Mouse (Mus musculus) lung, postnatal 0 days (tissue): ENCODE data around the gene Ssbp4. TPM values are rescaled to one million over a fixed set of nuclear protein-coding genes. Genes with fewer than 3 reads are reported as not detected.

Source experiments
- ATAC-seq: fragments of 200-750 bp; cut with Nextera tagmentation; 2 replicates; pipeline ENCODE4 v1.8.0; 2017; ENCODE audit warnings: moderate library complexity
- DNase-seq: peaks from one replicate; pipeline ENCODE4 v3.0.0-alpha.2; 2016; ENCODE audit warnings: low spot score
- H3K27ac ChIP-seq: fragments of 300-500 bp; sonication (generic); 2 replicates; pipeline ENCODE4 v1.5.1; 2014; ENCODE audit warnings: antibody characterized with exemption, mild to moderate bottlenecking, low read length, mixed read lengths
- H3K27me3 ChIP-seq: fragments of 300-500 bp; sonication (generic); replicated peaks from 2 replicates; pipeline ENCODE4 v1.6.1; 2014; ENCODE audit warnings: low read length, mixed read lengths; ENCODE audit not compliant: insufficient read depth
- H3K36me3 ChIP-seq: fragments of 300-500 bp; sonication (generic); 2 replicates; pipeline ENCODE4 v1.6.1; 2014; ENCODE audit warnings: low read length, mixed read lengths; ENCODE audit not compliant: insufficient read depth
- H3K4me1 ChIP-seq: fragments of 300-500 bp; sonication (generic); 2 replicates; pipeline ENCODE4 v1.6.1; 2014; ENCODE audit warnings: antibody characterized with exemption, low read depth, low read length, mixed read lengths; ENCODE audit not compliant: insufficient read depth
- H3K4me2 ChIP-seq: fragments of 300-500 bp; sonication (generic); replicated peaks from 2 replicates; pipeline ENCODE4 v1.6.1; 2014; ENCODE audit warnings: low read depth, mild to moderate bottlenecking, low read length, moderate library complexity, mixed read lengths
- H3K4me3 ChIP-seq: fragments of 300-500 bp; sonication (generic); 2 replicates; pipeline ENCODE4 v1.5.1; 2014; ENCODE audit warnings: low read depth, low read length
- H3K9ac ChIP-seq: fragments of 300-500 bp; sonication (generic); replicated peaks from 2 replicates; pipeline ENCODE4 v1.6.1; 2014; ENCODE audit warnings: low read depth, mild to moderate bottlenecking
- H3K9me3 ChIP-seq: fragments of 300-500 bp; sonication (generic); 2 replicates; pipeline ENCODE4 v1.6.1; 2016; ENCODE audit warnings: low read length, mixed read lengths
- CTCF ChIP-seq: IDR thresholded peaks from 2 replicates; pipeline ENCODE4 v1.5.1; 2016; ENCODE audit warnings: antibody characterized with exemption, mild to moderate bottlenecking
- EP300 ChIP-seq: IDR thresholded peaks from 2 replicates; pipeline ENCODE4 v1.6.1; 2016; ENCODE audit warnings: antibody characterized with exemption, mild to moderate bottlenecking, control low read depth
- WGBS: fragments of 180-500 bp; shearing (Covaris S2); extraction: QIAGEN DNeasy Blood & Tissue Kit; methylation state at CpG from one replicate; pipeline ENCODE4 v1.1.7; 2014; 5-methylcytosine and 5-hydroxymethylcytosine counted together
- polyA plus RNA-seq: library from polyadenylated mRNA; unstranded; fragments of >200 nt; fragmentation: Nextera tagmentation; extraction: Ambion mirVana; gene quantifications from 2 replicates; pipeline ENCODE4 v1.2.1, GENCODE M21; 2015

The Ssbp4 gene
- polyA plus RNA-seq, 1 experiment from 2014 or later = 125 TPM

GRCm38 (mm10) chr8:70560564-70560963 lies 48.1 kb downstream of the Ssbp4 start:
- no peaks in the 10 kb centered on the region for H3K27me3 ChIP-seq
- H3K4me1 ChIP-seq = peaks cover 53% of the 10 kb centered on the region
- no peak overlapping the region; the same call in 1 of the 2 replicates for H3K27ac ChIP-seq
- no peaks in the 10 kb centered on the region for H3K36me3 ChIP-seq
- no peak for TF ChIP-seq CTCF
- TF ChIP-seq EP300 = no peak
- H3K9ac ChIP-seq = no peak overlapping the region
- DNase-seq (no peak), ATAC-seq (no peak)
- no peak overlapping the region for H3K4me2 ChIP-seq
- H3K4me3 ChIP-seq = no peak overlapping the region
- WGBS = 55% methylated on average over 3 of the region's 3 CpGs
- H3K9me3 ChIP-seq = no peaks in the 10 kb centered on the region

- DNase-seq (peak; percentile 82), ATAC-seq (peak; percentile 43)
- Histone ChIP-seq H3K36me3 (no peaks in the 10 kb centered on the region), H3K9ac (no peak overlapping the region), H3K9me3 (no peaks in the 10 kb centered on the region), H3K4me3 (no peak overlapping the region), H3K27me3 (no peaks in the 10 kb centered on the region), H3K4me1 (peaks cover 51% of the 10 kb centered on the region), H3K4me2 (no peak overlapping the region), H3K27ac (no peak overlapping the region)
- TF ChIP-seq CTCF (peak; percentile 70), EP300 (no peak)
- whole genome bisulfite sequencing = 34% methylated on average over 2 of the region's 2 CpGs
These were observed 48.6 kb downstream of the Ssbp4 start for GRCm38 (mm10) chr8:70560096-70560495.

- H3K27me3 ChIP-seq = no peaks in the 10 kb centered on the region
- no peak overlapping the region for H3K27ac ChIP-seq
- H3K36me3 ChIP-seq = no peaks in the 10 kb centered on the region
- no peak for ATAC-seq
- H3K4me2 ChIP-seq = no peak overlapping the region
- H3K9ac ChIP-seq = no peak overlapping the region
- no peak overlapping the region for H3K4me3 ChIP-seq
- whole genome bisulfite sequencing = 83% methylated on average over 3 of the region's 3 CpGs
- no peaks in the 10 kb centered on the region for H3K9me3 ChIP-seq
- DNase-seq = peak; percentile 42
- H3K4me1 ChIP-seq = peaks cover 43% of the 10 kb centered on the region
- TF ChIP-seq CTCF (peak; percentile 50), EP300 (no peak)
These were observed 49.7 kb downstream of the Ssbp4 start for GRCm38 (mm10) chr8:70558983-70559382.

- DNase-seq (peak; percentile 49), ATAC-seq (no peak)
- Histone ChIP-seq H3K4me2 (no peak overlapping the region), H3K9me3 (no peaks in the 10 kb centered on the region), H3K27me3 (no peaks in the 10 kb centered on the region), H3K36me3 (no peaks in the 10 kb centered on the region), H3K27ac (no peak overlapping the region), H3K4me1 (peaks cover 45% of the 10 kb centered on the region), H3K9ac (no peak overlapping the region), H3K4me3 (no peak overlapping the region)
- 52% methylated on average over 4 of the region's 4 CpGs for WGBS
- no peak for TF ChIP-seq EP300
- TF ChIP-seq CTCF = peak; percentile 57
These were observed 50.3 kb downstream of the Ssbp4 start for GRCm38 (mm10) chr8:70558334-70558733.

GRCm38 (mm10) chr8:70555079-70555747 lies 53.5 kb downstream of the Ssbp4 start:
- Histone ChIP-seq H3K9ac (no peak overlapping the region), H3K4me2 (no peak overlapping the region), H3K9me3 (no peaks in the 10 kb centered on the region), H3K36me3 (no peaks in the 10 kb centered on the region), H3K27me3 (no peaks in the 10 kb centered on the region), H3K27ac (peak overlapping the region; percentile 20; the same call in 1 of the 2 replicates), H3K4me1 (peaks cover 36% of the 10 kb centered on the region), H3K4me3 (no peak overlapping the region)
- DNase-seq (no peak), ATAC-seq (no peak)
- 83% methylated on average over 4 of the region's 4 CpGs for WGBS
- TF ChIP-seq EP300 (no peak), CTCF (no peak)

- DNase-seq = peak; percentile 38
These were observed 54.9 kb downstream of the Ssbp4 start for GRCm38 (mm10) chr8:70553740-70554139.

More at GRCm38 (mm10) chr8:70553740-70554139, 54.9 kb downstream of the Ssbp4 start:
- Histone ChIP-seq H3K27me3 (no peaks in the 10 kb centered on the region), H3K27ac (peak overlapping the region; percentile 22; the same call in 1 of the 2 replicates), H3K4me2 (no peak overlapping the region), H3K9me3 (no peaks in the 10 kb centered on the region), H3K9ac (no peak overlapping the region), H3K36me3 (no peaks in the 10 kb centered on the region), H3K4me3 (no peak overlapping the region), H3K4me1 (peaks cover 32% of the 10 kb centered on the region)
- ATAC-seq = peak; percentile 13; the same call in 1 of the 2 replicates
- TF ChIP-seq CTCF (no peak), EP300 (no peak)
